Mouse (Mus musculus): ENCODE results near the gene Commd9. TPM values are rescaled to one million over a fixed set of nuclear protein-coding genes. Genes with fewer than 3 reads are reported as not detected.

The Commd9 gene
- total and polyA plus RNA-seq, 2 experiments from 2014 or later: 101 to 257 TPM

GRCm38 (mm10) chr2:101922302-101922701 lies 36.3 kb downstream of the Commd9 start:
- no peak for ATAC-seq (ENCODE audit: low FRiP score)
- Histone ChIP-seq H3K4me1 (ENCODE audit: insufficient read depth, low read length) (peaks cover 5% of the 10 kb centered on the region; the same call in 1 of the 2 replicates), H3K4me3 (ENCODE audit: low read depth, low read length) (no peak overlapping the region), H3K36me3 (ENCODE audit: insufficient read depth, low read length) (no peaks in the 10 kb centered on the region), H3K9me3 (ENCODE audit: low read length) (no peaks in the 10 kb centered on the region), H3K27me3 (ENCODE audit: insufficient read depth, low read length) (no peaks in the 10 kb centered on the region), H3K4me2 (ENCODE audit: low read depth, low read length, poor library complexity, severe bottlenecking) (no peak overlapping the region), H3K27ac (ENCODE audit: low read depth, low read length) (no peak overlapping the region), H3K9ac (replicated peaks; ENCODE audit: low read length, poor library complexity, severe bottlenecking) (no peak overlapping the region)
- 94% methylated on average over 4 of the region's 4 CpGs for WGBS
- no peak for TF ChIP-seq CTCF (IDR thresholded peaks at IDR 0.05)
- no peak for DNase-seq (ENCODE audit: low spot score)

- DNase-seq (ENCODE audit: low spot score) (no peak), ATAC-seq (ENCODE audit: low FRiP score) (no peak)
- WGBS: 85% methylated on average over 4 of the region's 4 CpGs
Observed at GRCm38 (mm10) chr2:101923181-101923580, 37.1 kb downstream of the Commd9 start.

GRCm38 (mm10) chr2:101925183-101925582 lies 39.1 kb downstream of the Commd9 start:
- ATAC-seq (ENCODE audit: low FRiP score): no peak

More at GRCm38 (mm10) chr2:101923181-101923580, 37.1 kb downstream of the Commd9 start:
- H3K27me3 ChIP-seq (ENCODE audit: insufficient read depth, low read length): no peaks in the 10 kb centered on the region
- no peak overlapping the region for H3K27ac ChIP-seq (ENCODE audit: low read depth, low read length)
- no peak for TF ChIP-seq CTCF (IDR thresholded peaks at IDR 0.05)
- no peak overlapping the region for H3K9ac ChIP-seq (replicated peaks; ENCODE audit: low read length, poor library complexity, severe bottlenecking)
- no peaks in the 10 kb centered on the region for H3K36me3 ChIP-seq (ENCODE audit: insufficient read depth, low read length)
- H3K4me1 ChIP-seq (ENCODE audit: insufficient read depth, low read length): peaks cover 5% of the 10 kb centered on the region; the same call in 1 of the 2 replicates
- no peak overlapping the region for H3K4me2 ChIP-seq (ENCODE audit: low read depth, low read length, poor library complexity, severe bottlenecking)
- no peaks in the 10 kb centered on the region for H3K9me3 ChIP-seq (ENCODE audit: low read length)
- H3K4me3 ChIP-seq (ENCODE audit: low read depth, low read length): no peak overlapping the region

GRCm38 (mm10) chr2:101925591-101926188 lies 39.6 kb downstream of the Commd9 start:
- H3K36me3 ChIP-seq (ENCODE audit: insufficient read depth, low read length): no peaks in the 10 kb centered on the region
- no peak overlapping the region for H3K9ac ChIP-seq (replicated peaks; ENCODE audit: low read length, poor library complexity, severe bottlenecking)
- H3K4me1 ChIP-seq (ENCODE audit: insufficient read depth, low read length): no peaks in the 10 kb centered on the region; the same call in 1 of the 2 replicates
- no peak overlapping the region for H3K27ac ChIP-seq (ENCODE audit: low read depth, low read length)
- H3K4me3 ChIP-seq (ENCODE audit: low read depth, low read length): no peak overlapping the region
- no peak overlapping the region for H3K4me2 ChIP-seq (ENCODE audit: low read depth, low read length, poor library complexity, severe bottlenecking)
- no peak for ATAC-seq (ENCODE audit: low FRiP score)
- no peak for TF ChIP-seq CTCF (IDR thresholded peaks at IDR 0.05)
- no peaks in the 10 kb centered on the region for H3K9me3 ChIP-seq (ENCODE audit: low read length)
- peak; percentile 6 for DNase-seq (ENCODE audit: low spot score)
- no peaks in the 10 kb centered on the region for H3K27me3 ChIP-seq (ENCODE audit: insufficient read depth, low read length)
- 17% methylated on average over 12 of the region's 12 CpGs for WGBS

More at GRCm38 (mm10) chr2:101925183-101925582, 39.1 kb downstream of the Commd9 start:
- no peak for DNase-seq (ENCODE audit: low spot score)
- H3K27me3 ChIP-seq (ENCODE audit: insufficient read depth, low read length): no peaks in the 10 kb centered on the region
- H3K4me1 ChIP-seq (ENCODE audit: insufficient read depth, low read length): peaks cover 2% of the 10 kb centered on the region; the same call in 1 of the 2 replicates
- H3K4me2 ChIP-seq (ENCODE audit: low read depth, low read length, poor library complexity, severe bottlenecking): no peak overlapping the region
- H3K9me3 ChIP-seq (ENCODE audit: low read length): no peaks in the 10 kb centered on the region
- no peak for TF ChIP-seq CTCF (IDR thresholded peaks at IDR 0.05)
- no peak overlapping the region for H3K4me3 ChIP-seq (ENCODE audit: low read depth, low read length)
- H3K9ac ChIP-seq (replicated peaks; ENCODE audit: low read length, poor library complexity, severe bottlenecking): no peak overlapping the region
- no peaks in the 10 kb centered on the region for H3K36me3 ChIP-seq (ENCODE audit: insufficient read depth, low read length)
- H3K27ac ChIP-seq (ENCODE audit: low read depth, low read length): no peak overlapping the region
- WGBS: 59% methylated on average over 3 of the region's 3 CpGs

GRCm38 (mm10) chr2:101932169-101932936 lies 46.3 kb downstream of the Commd9 start:
- no peak for TF ChIP-seq CTCF (IDR thresholded peaks at IDR 0.05)
- ATAC-seq (ENCODE audit: low FRiP score) (0 out of 2 replicates have a peak, but pooled peaks have one; percentile 27), DNase-seq (ENCODE audit: low spot score) (peak; percentile 64)
- no peaks in the 10 kb centered on the region for H3K9me3 ChIP-seq (ENCODE audit: low read length)
- no peak overlapping the region for H3K27ac ChIP-seq (ENCODE audit: low read depth, low read length)
- no peak overlapping the region for H3K4me3 ChIP-seq (ENCODE audit: low read depth, low read length)
- WGBS: 58% methylated on average over 14 of the region's 14 CpGs
- no peaks in the 10 kb centered on the region for H3K36me3 ChIP-seq (ENCODE audit: insufficient read depth, low read length)
- H3K27me3 ChIP-seq (ENCODE audit: insufficient read depth, low read length): no peaks in the 10 kb centered on the region
- no peak overlapping the region for H3K9ac ChIP-seq (replicated peaks; ENCODE audit: low read length, poor library complexity, severe bottlenecking)
- H3K4me1 ChIP-seq (ENCODE audit: insufficient read depth, low read length): no peaks in the 10 kb centered on the region
- H3K4me2 ChIP-seq (ENCODE audit: low read depth, low read length, poor library complexity, severe bottlenecking): no peak overlapping the region

DNA sequence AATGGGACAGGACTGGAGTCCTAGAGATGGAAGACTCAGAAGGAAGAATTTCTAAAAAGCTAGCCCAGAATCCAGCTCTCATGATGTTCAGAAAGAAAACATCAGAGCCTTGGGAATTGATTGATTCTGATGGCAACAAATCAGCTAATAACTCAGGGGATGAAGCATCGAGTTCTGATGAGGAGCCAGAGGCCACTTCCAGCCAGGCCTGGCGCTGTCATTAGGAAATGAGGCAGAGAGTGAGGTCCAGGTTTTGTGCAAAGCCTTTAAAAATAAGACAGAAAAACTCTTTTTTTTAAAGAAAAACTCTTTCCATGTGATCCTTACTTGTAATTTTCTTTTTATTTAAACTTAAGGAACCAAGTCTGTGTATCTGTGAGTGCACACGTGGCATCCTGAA lies 47.3 kb downstream of the Commd9 start:
- 83% methylated on average over 3 of the region's 3 CpGs for WGBS
- Histone ChIP-seq H3K9ac (replicated peaks; ENCODE audit: low read length, poor library complexity, severe bottlenecking) (no peak overlapping the region), H3K4me1 (ENCODE audit: insufficient read depth, low read length) (no peaks in the 10 kb centered on the region), H3K27me3 (ENCODE audit: insufficient read depth, low read length) (no peaks in the 10 kb centered on the region), H3K27ac (ENCODE audit: low read depth, low read length) (no peak overlapping the region), H3K36me3 (ENCODE audit: insufficient read depth, low read length) (no peaks in the 10 kb centered on the region), H3K4me2 (ENCODE audit: low read depth, low read length, poor library complexity, severe bottlenecking) (no peak overlapping the region), H3K4me3 (ENCODE audit: low read depth, low read length) (no peak overlapping the region), H3K9me3 (ENCODE audit: low read length) (no peaks in the 10 kb centered on the region)
- DNase-seq (ENCODE audit: low spot score): no peak
- TF ChIP-seq CTCF (IDR thresholded peaks at IDR 0.05): no peak
- no peak for ATAC-seq (ENCODE audit: low FRiP score)
